Mouse (Mus musculus): Measurements from ENCODE around the gene Zfp518a.

- TF ChIP-seq KAT2A (conservative IDR thresholded peaks at IDR 0.05; ENCODE audit: low read depth, low read length) (no peak), CHD1 (IDR thresholded peaks at IDR 0.05; ENCODE audit: low read depth, low read length) (no peak), POLR2A (IDR thresholded peaks at IDR 0.05; ENCODE audit: control insufficient read depth in 1 of 2, insufficient read depth in 1 of 2, low read depth in 1 of 2, low read length in 2 of 2, poor library complexity in 1 of 2) (no peak), MYC (IDR thresholded peaks at IDR 0.05; ENCODE audit: low read depth, low read length) (no peak), RCOR1 (IDR thresholded peaks at IDR 0.05; ENCODE audit: low read depth, low read length) (no peak), NELFE (IDR thresholded peaks at IDR 0.05; ENCODE audit: low read depth, low read length) (no peak)
Measured at GRCm38 (mm10) chr19:40964936-40965850, 70.7 kb downstream of the Zfp518a start.
